Mouse (Mus musculus) CD4-positive, CD25-positive, alpha-beta regulatory T cell (primary cell): ENCODE results near the gene Rpp25. TPM values are rescaled to one million over a fixed set of nuclear protein-coding genes. Genes with fewer than 3 reads are reported as not detected.

Source experiments
- polyA plus RNA-seq: library from polyadenylated mRNA; unstranded; fragments of 100-300 nt; shearing (Covaris generic); gene quantifications from one replicate; pipeline ENCODE4 v1.2.1, GENCODE M21; 2017

The Rpp25 gene
- polyA plus RNA-seq, result 0.34 TPM

GRCm38 (mm10) chr9:57503622-57504380 lies at the start of gene Rpp25:
Rpp25 (plus strand) TSS chr9:57504026.

GRCm38 (mm10) chr9:57467896-57468549 lies 35.8 kb upstream of the Rpp25 start, which contains the start of gene Scamp5:
Scamp5 (minus strand) TSS chr9:57468060.

GRCm38 (mm10) chr9:57521056-57521911 lies 17.5 kb downstream of the Rpp25 start, which contains the start of gene Cox5a:
Cox5a (plus strand) TSS chr9:57521274.

GRCm38 (mm10) chr9:57537044-57537727 lies 33.4 kb downstream of the Rpp25 start, which contains the start of gene Fam219b:
Fam219b (plus strand) TSS chr9:57537528.

GRCm38 (mm10) chr9:57552139-57552887 lies 48.5 kb downstream of the Rpp25 start, which contains the start of gene Mpi:
Mpi (minus strand) TSS chr9:57552763.

Other genes starting within 250 kb of the Rpp25 start
- 33.6 TPM for gene 1700017B05Rik, start 241.4 kb upstream of the Rpp25 start, polyA plus RNA-seq
- gene Ppcdc, start 63.9 kb upstream of the Rpp25 start, polyA plus RNA-seq, result 160 TPM
- 0.18 TPM for gene Scamp5, start 36.0 kb upstream of the Rpp25 start, polyA plus RNA-seq
- 325 TPM for gene Cox5a, start 17.2 kb downstream of the Rpp25 start, polyA plus RNA-seq
- gene Fam219b, start 33.5 kb downstream of the Rpp25 start, polyA plus RNA-seq, result 22.4 TPM
- gene Mpi, start 48.7 kb downstream of the Rpp25 start, polyA plus RNA-seq, result 15.2 TPM
- gene Scamp2, start 56.9 kb downstream of the Rpp25 start, polyA plus RNA-seq, result 97.7 TPM
- 97.1 TPM for gene Ulk3, start 85.4 kb downstream of the Rpp25 start, polyA plus RNA-seq
- gene Cplx3, start 102.3 kb downstream of the Rpp25 start, polyA plus RNA-seq, result not detected
- 0.19 TPM for gene Lman1l, start 116.7 kb downstream of the Rpp25 start, polyA plus RNA-seq
- gene Csk, start 149.6 kb downstream of the Rpp25 start, polyA plus RNA-seq, result 187 TPM
- gene Cyp1a2, start 179.7 kb downstream of the Rpp25 start, polyA plus RNA-seq, result not detected
- gene Cyp1a1, start 183.9 kb downstream of the Rpp25 start, polyA plus RNA-seq, result 0.11 TPM
- gene Edc3, start 204.5 kb downstream of the Rpp25 start, polyA plus RNA-seq, result 41.3 TPM